Mouse (Mus musculus) heart, embryonic 16.5 days (tissue): ENCODE measurements at regions not wholly inside any gene's neighbourhood (a gene's known extent, or its start where the extent isn't known, plus 50 kb on each side); places are given as distances from the start of the nearest gene placed in this dataset.

Source experiments
- ATAC-seq: fragments of 200-750 bp; cut with Nextera tagmentation; replicated peaks from 2 replicates; pipeline ENCODE4 v1.8.0; 2017; ENCODE audit warnings: moderate number of reproducible peaks; ENCODE audit not compliant: insufficient read depth, low FRiP score; ENCODE audit errors: extremely low read depth
- H3K27ac ChIP-seq: fragments of 300-500 bp; sonication (generic); 2 replicates; pipeline ENCODE4 v1.5.1; 2014; ENCODE audit warnings: mild to moderate bottlenecking, low read length, control low read depth, moderate library complexity
- H3K27me3 ChIP-seq: fragments of 300-500 bp; sonication (generic); 2 replicates; pipeline ENCODE4 v1.6.1; 2014; ENCODE audit warnings: low read length, mixed read lengths; ENCODE audit not compliant: control insufficient read depth, insufficient read depth
- H3K36me3 ChIP-seq: fragments of 300-500 bp; sonication (generic); 2 replicates; pipeline ENCODE4 v1.6.1; 2014; ENCODE audit not compliant: control insufficient read depth, insufficient read depth
- H3K4me1 ChIP-seq: fragments of 300-500 bp; sonication (generic); 2 replicates; pipeline ENCODE4 v1.6.1; 2014; ENCODE audit warnings: low read length, mixed read lengths; ENCODE audit not compliant: control insufficient read depth, insufficient read depth
- H3K4me2 ChIP-seq: fragments of 300-500 bp; sonication (generic); 2 replicates; pipeline ENCODE4 v1.6.1; 2014; ENCODE audit warnings: low read depth, mild to moderate bottlenecking, control low read depth, low read length
- H3K4me3 ChIP-seq: fragments of 300-500 bp; sonication (generic); 2 replicates; pipeline ENCODE4 v1.5.1; 2014; ENCODE audit warnings: mild to moderate bottlenecking, control low read depth, low read length
- H3K9ac ChIP-seq: fragments of 300-500 bp; sonication (generic); 2 replicates; pipeline ENCODE4 v1.6.1; 2014; ENCODE audit warnings: low read length, control low read depth
- H3K9me3 ChIP-seq: fragments of 300-500 bp; sonication (generic); replicated peaks from 2 replicates; pipeline ENCODE4 v1.6.1; 2016; ENCODE audit warnings: low read length; ENCODE audit not compliant: control insufficient read depth
- WGBS: fragments of 180-500 bp; shearing (Covaris S2); extraction: QIAGEN DNeasy Blood & Tissue Kit; methylation state at CpG from one replicate; pipeline ENCODE4 v1.1.7; 2014; 5-methylcytosine and 5-hydroxymethylcytosine counted together

DNA sequence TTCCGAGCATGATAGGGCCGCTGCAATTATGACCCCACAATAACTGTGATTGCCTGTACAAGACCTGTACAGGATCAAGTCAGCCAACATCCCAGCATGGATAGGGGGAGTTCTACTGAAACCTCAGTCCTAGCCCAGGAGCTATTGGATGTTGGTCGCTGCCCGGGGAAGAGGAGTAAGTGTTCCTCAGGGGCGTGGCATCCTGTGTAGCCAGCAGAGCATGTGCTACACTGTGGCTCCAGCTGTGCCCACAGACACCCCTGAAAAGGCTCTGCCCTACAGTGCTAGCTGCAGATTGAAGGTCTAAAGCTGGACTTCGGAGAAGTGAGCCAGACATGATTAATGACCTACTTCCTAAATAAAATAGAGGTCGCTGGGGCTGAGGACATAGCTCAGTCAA is 317.5 kb upstream of the 3110018I06Rik start:
- no peak overlapping the region for H3K9ac ChIP-seq
- WGBS, result 56% methylated on average over 7 of the region's 7 CpGs
- no peak overlapping the region for H3K27ac ChIP-seq
- no peaks in the 10 kb centered on the region for H3K4me1 ChIP-seq
- H3K4me3 ChIP-seq, result no peak overlapping the region
- no peaks in the 10 kb centered on the region for H3K27me3 ChIP-seq
- no peak overlapping the region for H3K4me2 ChIP-seq
- ATAC-seq, result no peak
- no peaks in the 10 kb centered on the region for H3K9me3 ChIP-seq
- H3K36me3 ChIP-seq, result no peaks in the 10 kb centered on the region

DNA sequence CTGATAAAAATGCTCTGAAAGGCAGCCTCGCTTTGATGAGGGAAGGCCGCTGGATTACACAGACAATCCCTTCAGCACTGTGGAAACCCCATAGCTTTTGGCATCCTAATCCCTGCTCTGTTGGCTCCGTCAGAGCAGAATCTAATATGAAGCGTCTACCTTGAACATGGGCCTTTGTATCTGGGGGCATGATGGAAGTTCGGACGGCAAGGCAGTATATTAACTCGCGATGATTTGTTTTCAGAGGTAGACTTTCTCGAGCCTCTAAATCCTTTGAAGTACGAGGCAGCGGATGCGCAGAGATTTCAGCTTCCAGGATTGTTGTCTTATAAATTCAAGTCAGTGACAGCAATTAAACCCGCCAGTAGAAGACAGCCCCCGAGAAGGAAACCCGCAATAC is 316.8 kb upstream of the 3110018I06Rik start:
- Histone ChIP-seq H3K4me1 (no peaks in the 10 kb centered on the region), H3K4me2 (no peak overlapping the region), H3K27me3 (no peaks in the 10 kb centered on the region), H3K9me3 (no peaks in the 10 kb centered on the region), H3K9ac (no peak overlapping the region), H3K4me3 (no peak overlapping the region), H3K27ac (no peak overlapping the region), H3K36me3 (no peaks in the 10 kb centered on the region)
- no peak for ATAC-seq
- 83% methylated on average over 15 of the region's 15 CpGs for WGBS

DNA sequence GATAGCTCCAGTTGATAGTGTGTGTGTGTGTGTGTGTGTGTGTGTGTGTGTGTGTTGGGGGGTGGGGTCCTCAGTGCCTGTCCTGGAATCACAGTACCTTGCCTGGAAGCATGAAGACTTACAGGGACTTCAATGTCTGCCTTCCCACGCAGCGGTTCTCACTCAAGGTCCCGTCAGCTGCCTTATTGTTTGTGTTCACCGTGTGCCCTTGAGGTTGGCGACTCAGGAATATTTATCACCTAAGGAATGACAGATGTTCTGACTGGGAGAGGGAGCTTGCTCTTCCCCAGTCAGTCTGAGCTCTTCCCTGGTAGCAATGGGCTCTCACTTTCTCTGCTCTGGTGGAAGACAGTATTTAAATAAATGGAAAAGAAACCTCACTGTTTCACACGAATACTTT is 309.8 kb upstream of the 3110018I06Rik start:
- WGBS, result 66% methylated on average over 6 of the region's 6 CpGs
- no peak overlapping the region for H3K27ac ChIP-seq

GRCm38 (mm10) chr12:107180501-107180900 is 307.9 kb upstream of the 3110018I06Rik start:
- no peak for ATAC-seq
- no peak overlapping the region for H3K9ac ChIP-seq
- no peak overlapping the region for H3K4me2 ChIP-seq
- 82% methylated on average over 3 of the region's 3 CpGs for WGBS
- H3K36me3 ChIP-seq, result no peaks in the 10 kb centered on the region
- H3K4me3 ChIP-seq, result no peak overlapping the region
- H3K4me1 ChIP-seq, result no peaks in the 10 kb centered on the region
- H3K27ac ChIP-seq, result no peak overlapping the region
- H3K27me3 ChIP-seq, result no peaks in the 10 kb centered on the region
- no peaks in the 10 kb centered on the region for H3K9me3 ChIP-seq

More for the DNA sequence above, 309.8 kb upstream of the 3110018I06Rik start:
- no peaks in the 10 kb centered on the region for H3K27me3 ChIP-seq
- H3K4me2 ChIP-seq, result no peak overlapping the region
- no peaks in the 10 kb centered on the region for H3K4me1 ChIP-seq
- no peaks in the 10 kb centered on the region for H3K9me3 ChIP-seq
- no peak overlapping the region for H3K9ac ChIP-seq
- no peaks in the 10 kb centered on the region for H3K36me3 ChIP-seq
- no peak overlapping the region for H3K4me3 ChIP-seq
- no peak for ATAC-seq

- no peak overlapping the region for H3K9ac ChIP-seq
- no peak overlapping the region for H3K4me3 ChIP-seq
- H3K4me1 ChIP-seq, result no peaks in the 10 kb centered on the region
- H3K27ac ChIP-seq, result no peak overlapping the region
- H3K27me3 ChIP-seq, result no peaks in the 10 kb centered on the region
- no peak for ATAC-seq
- no peaks in the 10 kb centered on the region for H3K9me3 ChIP-seq
- no peak overlapping the region for H3K4me2 ChIP-seq
- WGBS, result 76% methylated on average over 9 of the region's 9 CpGs
- H3K36me3 ChIP-seq, result no peaks in the 10 kb centered on the region
These were observed 307.1 kb upstream of the 3110018I06Rik start for GRCm38 (mm10) chr12:107181291-107181690.

DNA sequence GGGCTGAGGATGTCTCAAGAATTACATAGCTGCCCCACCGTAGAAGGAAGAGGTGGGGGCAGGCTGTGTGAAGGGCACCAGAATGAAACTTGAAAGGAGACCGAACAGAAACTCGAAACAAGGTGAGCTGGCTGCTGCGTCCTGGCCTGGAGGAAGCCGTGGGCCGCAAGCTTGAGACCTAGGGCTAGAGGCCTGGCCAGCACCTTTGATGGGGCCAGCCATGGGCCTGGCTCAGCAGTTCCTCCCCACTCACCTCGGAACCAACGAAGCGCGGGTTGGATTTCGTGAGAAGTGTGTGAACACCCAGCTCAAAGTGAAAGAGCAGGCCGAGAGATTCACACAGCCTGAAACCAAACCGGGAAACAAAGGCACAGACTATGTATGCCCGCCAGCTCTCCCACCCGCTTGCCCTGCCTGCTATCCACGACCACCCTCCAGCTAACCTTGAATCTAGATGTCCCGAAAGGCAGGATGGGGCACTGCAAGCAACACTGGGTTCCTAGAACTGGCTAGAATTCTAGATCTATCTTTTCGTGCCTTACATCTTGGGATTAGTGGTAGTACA is 306.3 kb upstream of the 3110018I06Rik start:
- no peak overlapping the region for H3K4me2 ChIP-seq
- H3K4me3 ChIP-seq, result no peak overlapping the region
- no peak for ATAC-seq
- H3K9ac ChIP-seq, result no peak overlapping the region
- no peaks in the 10 kb centered on the region for H3K9me3 ChIP-seq
- H3K36me3 ChIP-seq, result no peaks in the 10 kb centered on the region
- H3K4me1 ChIP-seq, result no peaks in the 10 kb centered on the region
- no peak overlapping the region for H3K27ac ChIP-seq
- WGBS, result 85% methylated on average over 18 of the region's 18 CpGs
- H3K27me3 ChIP-seq, result no peaks in the 10 kb centered on the region

DNA sequence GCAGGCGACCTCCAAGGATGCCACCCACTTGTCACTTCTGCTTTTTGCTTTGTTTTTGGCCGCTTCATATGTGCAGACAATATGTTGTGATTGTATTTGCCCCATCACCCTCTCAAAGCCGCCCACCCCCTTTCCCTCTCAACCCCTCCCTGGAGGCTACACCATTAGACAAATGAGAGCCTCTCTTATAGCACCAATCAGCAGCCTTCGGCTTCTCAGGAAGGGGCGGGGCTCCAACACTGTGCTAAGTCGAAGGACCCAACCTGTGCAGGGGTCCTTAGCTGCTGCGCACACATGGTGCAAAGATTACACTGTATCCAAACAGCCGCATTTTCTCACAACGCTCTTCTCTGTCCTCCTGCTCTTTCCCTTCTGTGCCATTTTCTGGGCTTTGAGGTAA is 305.1 kb upstream of the 3110018I06Rik start:
- Histone ChIP-seq H3K4me3 (no peak overlapping the region), H3K27ac (no peak overlapping the region), H3K4me1 (no peaks in the 10 kb centered on the region), H3K9ac (no peak overlapping the region), H3K36me3 (no peaks in the 10 kb centered on the region), H3K9me3 (no peaks in the 10 kb centered on the region), H3K27me3 (no peaks in the 10 kb centered on the region), H3K4me2 (no peak overlapping the region)
- WGBS, result 51% methylated on average over 9 of the region's 9 CpGs
- 0 out of 2 replicates have a peak, but pooled peaks have one; percentile 41 for ATAC-seq

DNA sequence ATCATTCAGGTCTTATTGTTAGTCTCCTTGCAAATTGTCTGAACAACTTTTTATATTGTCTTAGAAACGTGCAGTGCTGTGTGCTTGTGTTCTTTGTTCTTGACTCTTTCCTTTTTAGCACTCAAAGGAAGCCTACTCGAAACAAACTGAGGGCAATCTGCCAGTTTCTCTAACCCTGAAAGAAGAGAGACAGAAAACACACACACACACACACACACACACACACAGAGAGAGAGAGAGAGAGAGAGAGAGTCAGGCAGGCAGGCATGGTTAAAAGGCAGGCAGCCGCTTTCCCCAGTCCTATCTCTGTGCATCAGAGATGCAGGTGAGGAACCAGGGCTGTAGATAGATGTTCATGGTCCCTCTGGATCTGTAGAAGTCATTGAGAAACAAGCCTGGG is 304.0 kb upstream of the 3110018I06Rik start:
- no peaks in the 10 kb centered on the region for H3K9me3 ChIP-seq
- WGBS, result 40% methylated on average over 3 of the region's 3 CpGs
- no peak overlapping the region for H3K4me2 ChIP-seq
- no peak overlapping the region for H3K27ac ChIP-seq
- no peaks in the 10 kb centered on the region for H3K4me1 ChIP-seq
- no peaks in the 10 kb centered on the region for H3K36me3 ChIP-seq
- H3K9ac ChIP-seq, result no peak overlapping the region
- no peak overlapping the region for H3K4me3 ChIP-seq
- H3K27me3 ChIP-seq, result no peaks in the 10 kb centered on the region
- ATAC-seq, result no peak

DNA sequence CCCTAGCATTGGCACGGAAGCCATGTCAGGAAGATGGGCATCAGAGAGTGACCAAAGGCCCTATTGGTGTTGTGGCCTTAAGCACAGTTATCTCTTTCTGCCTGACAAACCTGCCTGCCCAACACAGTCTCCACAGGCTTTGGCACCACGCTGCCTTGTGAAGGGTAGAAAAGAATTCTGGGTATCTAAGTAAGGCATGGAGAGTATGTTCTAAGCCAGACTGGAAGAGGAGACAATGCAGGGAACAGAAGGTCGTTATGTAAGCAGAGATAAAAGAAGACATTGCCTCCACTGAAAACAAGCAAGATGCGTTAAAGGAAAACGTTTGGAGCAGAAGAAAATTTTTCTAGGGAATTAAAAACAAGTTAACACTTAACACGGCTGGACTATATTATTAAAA is 302.1 kb upstream of the 3110018I06Rik start:
- no peaks in the 10 kb centered on the region for H3K4me1 ChIP-seq
- no peak for ATAC-seq
- no peak overlapping the region for H3K4me3 ChIP-seq
- H3K9me3 ChIP-seq, result no peaks in the 10 kb centered on the region
- 73% methylated on average over 6 of the region's 6 CpGs for WGBS
- H3K36me3 ChIP-seq, result no peaks in the 10 kb centered on the region
- H3K27me3 ChIP-seq, result no peaks in the 10 kb centered on the region
- no peak overlapping the region for H3K4me2 ChIP-seq
- no peak overlapping the region for H3K9ac ChIP-seq
- no peak overlapping the region for H3K27ac ChIP-seq
